Mouse (Mus musculus): Measurements from ENCODE around the gene Slc29a4. TPM values are rescaled to one million over a fixed set of nuclear protein-coding genes. Genes with fewer than 3 reads are reported as not detected.

Gene Slc29a4
- total RNA-seq (2015) = not detected in 2 replicates
- not detected in 2 replicates for total RNA-seq (2017)

GRCm38 (mm10) chr5:142692248-142692647 lies at the start of gene Slc29a4:
TSS of gene Slc29a4 (plus strand) at chr5:142692512.
- no peak for ATAC-seq (ENCODE audit: poor library complexity, severe bottlenecking)

- no peak for ATAC-seq (ENCODE audit: poor library complexity, severe bottlenecking)
Observed at GRCm38 (mm10) chr5:142648162-142648561, 44.1 kb upstream of the Slc29a4 start.

GRCm38 (mm10) chr5:142649460-142650050 lies 42.8 kb upstream of the Slc29a4 start:
- no peak for ATAC-seq (ENCODE audit: poor library complexity, severe bottlenecking)

DNA sequence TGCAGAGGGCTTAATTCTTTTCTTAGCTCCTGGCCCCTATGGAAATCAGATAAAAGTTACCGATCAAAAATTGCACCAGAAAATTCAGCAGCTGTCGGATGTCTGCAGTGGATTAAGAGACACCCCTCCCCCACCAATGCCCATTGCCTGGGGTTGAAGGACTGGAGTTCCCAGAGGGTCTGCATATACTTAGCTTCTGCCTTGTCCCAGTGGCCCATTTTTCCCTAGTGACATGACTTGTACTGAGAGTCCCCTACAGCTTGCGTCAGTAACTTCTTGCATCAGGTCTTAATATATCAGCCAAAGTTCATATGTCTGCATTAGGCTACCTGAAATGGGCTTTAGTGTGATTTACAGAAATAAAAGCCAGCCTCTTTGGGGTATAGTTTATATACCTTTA lies 41.9 kb upstream of the Slc29a4 start:
- no peak for ATAC-seq (ENCODE audit: poor library complexity, severe bottlenecking)

DNA sequence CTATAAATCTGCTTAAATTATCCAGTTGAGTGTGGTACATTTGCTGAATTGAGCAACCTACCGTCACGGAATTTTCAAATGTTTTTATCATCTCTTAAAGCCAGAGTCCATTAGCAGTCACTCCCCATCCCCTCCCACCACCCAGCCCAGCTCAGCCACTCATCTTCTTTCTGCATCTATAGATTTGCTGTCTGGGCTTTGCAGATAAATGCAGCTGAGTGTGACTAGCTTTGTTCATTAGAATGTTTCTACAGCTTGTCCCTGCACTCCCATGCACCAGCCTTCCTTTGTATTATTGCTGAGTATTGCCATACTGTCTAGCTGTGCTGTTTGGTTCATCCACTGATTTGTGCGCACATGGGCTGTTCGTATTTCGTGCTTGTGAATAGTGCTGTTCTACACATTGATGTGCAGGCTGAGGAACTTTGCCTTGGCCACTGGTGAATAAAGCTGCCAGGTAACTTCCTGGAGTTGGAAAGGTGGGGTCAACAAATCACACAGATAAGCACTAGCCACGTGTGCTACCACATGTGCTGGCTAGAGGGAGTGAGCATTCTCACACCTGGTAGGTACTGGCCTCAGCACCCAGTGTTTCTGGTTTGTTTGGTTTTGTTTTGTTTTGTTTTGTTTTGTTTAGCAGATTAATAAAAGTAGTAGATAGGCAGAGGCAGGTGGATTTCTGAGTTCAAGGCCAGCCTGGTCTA lies 41.4 kb upstream of the Slc29a4 start:
- peak; percentile 30; the same call in 1 of the 2 replicates for ATAC-seq (ENCODE audit: poor library complexity, severe bottlenecking)

DNA sequence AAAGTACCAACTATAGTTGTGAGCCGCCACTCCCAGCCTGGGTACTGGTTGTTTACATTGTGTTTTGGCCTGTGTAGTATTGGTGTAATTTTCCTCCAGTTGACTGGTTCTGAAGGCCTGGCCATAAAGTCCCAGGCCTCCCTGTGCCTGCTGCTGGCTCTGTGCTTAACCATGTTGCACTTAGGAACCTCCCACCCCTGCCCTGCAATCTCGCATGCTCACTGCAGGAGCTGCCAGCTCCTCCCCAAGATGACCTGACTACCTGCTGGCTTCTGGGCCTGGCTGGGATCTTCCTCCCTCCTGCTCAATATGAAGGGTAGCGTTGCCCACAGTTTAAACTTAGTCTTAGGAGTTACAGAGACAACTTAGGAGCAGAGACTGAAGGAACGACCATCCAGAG lies 40.0 kb upstream of the Slc29a4 start:
- no peak for ATAC-seq (ENCODE audit: poor library complexity, severe bottlenecking)

- no peak for ATAC-seq (ENCODE audit: poor library complexity, severe bottlenecking)
Observed at GRCm38 (mm10) chr5:142660656-142661434, 31.5 kb upstream of the Slc29a4 start.

- no peak for ATAC-seq (ENCODE audit: poor library complexity, severe bottlenecking)
Observed at GRCm38 (mm10) chr5:142667921-142668320, 24.4 kb upstream of the Slc29a4 start.

GRCm38 (mm10) chr5:142668556-142669263 lies 23.6 kb upstream of the Slc29a4 start:
- no peak for ATAC-seq (ENCODE audit: poor library complexity, severe bottlenecking)

DNA sequence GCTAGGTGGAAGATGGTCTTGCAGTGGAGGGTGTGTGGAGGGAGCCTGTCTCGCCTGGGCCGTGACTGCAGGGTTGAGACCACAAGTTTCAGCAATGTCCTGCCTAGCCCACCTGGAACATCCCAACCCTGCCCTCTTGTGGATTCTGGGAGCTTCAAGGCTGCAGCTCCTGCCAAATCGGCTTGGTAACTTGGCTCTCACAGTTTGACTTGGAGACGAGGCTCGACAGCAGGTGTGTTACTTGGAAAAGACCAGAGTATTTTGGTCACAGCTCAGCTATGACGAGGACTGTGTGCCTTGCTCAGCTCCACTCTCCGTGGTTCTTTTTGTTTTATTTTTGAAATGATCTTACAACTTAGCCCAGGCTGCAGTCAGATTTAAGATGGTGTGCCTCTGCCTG lies 22.6 kb upstream of the Slc29a4 start:
- no peak for ATAC-seq (ENCODE audit: poor library complexity, severe bottlenecking)

- no peak for ATAC-seq (ENCODE audit: poor library complexity, severe bottlenecking)
Observed at GRCm38 (mm10) chr5:142673082-142673481, 19.2 kb upstream of the Slc29a4 start.

DNA sequence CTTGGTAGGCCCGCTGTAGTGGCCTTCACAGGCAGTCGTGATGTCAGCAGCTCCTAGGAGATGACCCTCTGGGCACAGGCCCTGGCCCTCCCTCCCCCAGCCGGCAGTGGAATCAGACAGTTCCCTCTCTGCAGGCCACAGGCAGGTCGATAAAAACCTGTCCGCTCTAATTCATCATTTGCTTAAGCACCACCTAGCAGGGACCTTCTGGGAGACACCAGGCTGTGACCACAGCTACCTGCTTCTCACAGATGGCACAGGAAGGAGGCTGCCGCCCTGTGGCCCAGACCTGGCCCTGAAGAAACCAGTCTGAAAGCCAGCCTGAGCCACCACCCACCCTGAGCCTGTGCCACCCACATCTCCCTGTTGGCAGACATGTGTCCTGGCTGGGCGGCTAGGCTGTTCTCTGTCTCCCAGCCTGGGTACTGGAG lies 14.2 kb upstream of the Slc29a4 start:
- ATAC-seq (ENCODE audit: poor library complexity, severe bottlenecking) = no peak

- no peak for ATAC-seq (ENCODE audit: poor library complexity, severe bottlenecking)
Observed at GRCm38 (mm10) chr5:142679065-142679464, 13.2 kb upstream of the Slc29a4 start.

GRCm38 (mm10) chr5:142681911-142682310 lies 10.4 kb upstream of the Slc29a4 start:
- ATAC-seq (ENCODE audit: poor library complexity, severe bottlenecking) = no peak

GRCm38 (mm10) chr5:142682529-142682928 lies 9.8 kb upstream of the Slc29a4 start:
- no peak for ATAC-seq (ENCODE audit: poor library complexity, severe bottlenecking)

- no peak for ATAC-seq (ENCODE audit: poor library complexity, severe bottlenecking)
Observed at GRCm38 (mm10) chr5:142688866-142689265, 3.4 kb upstream of the Slc29a4 start.

- ATAC-seq (ENCODE audit: poor library complexity, severe bottlenecking) = peak; percentile 52
Observed at GRCm38 (mm10) chr5:142690343-142690742, 2.0 kb upstream of the Slc29a4 start.

DNA sequence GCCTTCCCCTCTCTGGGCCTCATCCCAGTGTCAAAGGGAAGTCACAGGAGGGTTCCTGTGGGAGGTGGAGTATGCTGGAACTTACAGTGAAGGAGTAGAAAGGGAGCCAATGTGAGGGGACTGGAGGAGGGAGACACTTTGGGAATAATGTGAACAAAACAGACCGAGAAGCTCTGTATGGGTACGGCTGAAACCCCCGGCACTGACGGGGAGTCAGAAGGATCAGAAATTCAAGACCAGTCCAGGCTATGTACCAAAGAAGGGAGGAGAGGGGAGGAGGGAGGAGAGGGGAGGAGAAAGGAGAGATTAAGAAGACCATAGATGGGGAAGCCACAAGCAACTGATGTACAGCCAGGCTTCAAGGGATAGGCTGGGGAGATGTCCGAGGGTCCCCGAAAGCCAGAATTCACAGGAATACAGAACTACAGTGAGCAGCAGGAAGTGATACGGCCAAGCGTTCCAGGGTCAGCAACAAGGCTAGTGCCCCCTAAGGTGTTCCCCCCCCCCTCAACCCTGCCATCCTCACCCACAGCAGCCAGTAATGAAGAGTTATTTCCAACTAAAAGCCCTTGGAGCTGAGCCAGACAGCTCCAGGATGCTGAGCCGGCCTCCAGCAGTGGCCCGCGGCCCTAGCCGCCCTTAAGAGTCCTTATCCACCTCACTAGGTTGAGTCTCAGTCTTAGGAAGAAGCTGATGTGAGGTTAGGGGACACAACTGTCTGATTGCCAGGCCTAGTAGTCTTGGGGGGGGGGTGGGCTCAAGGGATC lies 842 bp downstream of the Slc29a4 start:
- no peak for ATAC-seq (ENCODE audit: poor library complexity, severe bottlenecking)

DNA sequence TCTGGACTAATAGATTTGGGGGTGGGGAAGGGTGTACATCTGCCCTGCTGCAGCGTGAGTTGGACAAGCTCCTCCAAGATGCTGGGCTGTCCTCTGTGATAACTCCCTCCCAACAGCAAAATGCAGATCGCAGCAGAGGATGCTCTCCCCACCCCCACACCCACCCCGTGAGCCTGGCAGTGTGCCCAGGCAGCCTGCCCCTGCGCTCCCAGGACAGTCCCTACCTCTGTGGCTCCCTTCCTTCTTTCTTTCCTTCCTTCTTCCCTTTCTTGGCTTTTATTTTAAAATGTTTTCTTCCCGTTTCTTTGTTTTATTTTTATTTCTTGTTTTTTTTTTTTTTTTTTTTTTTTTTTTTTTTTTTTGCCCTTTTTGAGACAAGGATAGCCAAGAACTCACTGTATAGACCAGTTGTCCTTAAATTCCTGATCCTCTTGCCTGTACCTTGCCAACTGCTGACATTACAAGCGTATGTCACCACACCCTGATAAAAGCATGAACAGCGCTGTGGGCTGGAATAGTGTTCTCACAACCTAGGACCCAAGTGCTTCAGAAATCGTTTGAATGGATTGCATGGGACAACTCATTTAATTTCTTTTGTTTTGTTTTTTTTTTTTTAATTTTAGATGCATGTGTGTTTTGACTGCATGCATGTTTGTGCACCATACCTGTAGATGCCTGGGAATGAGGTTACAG lies 1.6 kb downstream of the Slc29a4 start:
- no peak for ATAC-seq (ENCODE audit: poor library complexity, severe bottlenecking)
